Mouse (Mus musculus) frontal cortex, postnatal 25 days (tissue): Measurements from ENCODE around the gene Pafah1b2.
A peak's percentile ranks its signal among the peaks of the same experiment; 100 is the strongest.

ENCODE experiments used
- DNase-seq, 2 experiments: peaks; one replicate each; pipeline ENCODE4 v3.0.0; 2022; ENCODE audit warnings: low spot score in 2 of 2

The Pafah1b2 gene

DNA sequence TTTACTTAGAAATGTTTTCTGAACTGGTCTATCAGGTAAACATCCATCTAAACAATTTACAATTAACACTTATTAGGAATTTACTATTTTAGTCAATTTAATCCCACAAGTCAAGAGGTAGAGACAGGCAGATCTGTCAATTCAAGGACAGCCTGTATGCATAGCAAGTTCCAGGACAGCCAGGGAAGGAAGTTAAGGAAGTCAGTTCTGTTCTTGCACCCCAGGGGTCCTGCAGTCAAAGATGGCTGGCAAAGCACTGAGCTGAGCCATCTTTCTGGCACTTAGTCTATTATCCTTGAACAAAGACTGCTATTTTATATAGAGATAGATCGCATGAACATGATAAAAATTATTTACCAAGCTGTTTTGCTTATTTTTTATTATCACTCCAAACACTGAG, 31.9 kb downstream of the Pafah1b2 start:
- DNase-seq, result no peak

- no peak for DNase-seq
Observed at GRCm38 (mm10) chr9:45979778-45980177, 32.7 kb downstream of the Pafah1b2 start.

- DNase-seq, result no peak
Observed at GRCm38 (mm10) chr9:45976884-45977283, 35.6 kb downstream of the Pafah1b2 start.

- no peak for DNase-seq
Observed at GRCm38 (mm10) chr9:45963577-45963976, 48.9 kb downstream of the Pafah1b2 start.

- no peak for DNase-seq
Observed at GRCm38 (mm10) chr9:45961855-45962254, 50.6 kb downstream of the Pafah1b2 start.

DNA sequence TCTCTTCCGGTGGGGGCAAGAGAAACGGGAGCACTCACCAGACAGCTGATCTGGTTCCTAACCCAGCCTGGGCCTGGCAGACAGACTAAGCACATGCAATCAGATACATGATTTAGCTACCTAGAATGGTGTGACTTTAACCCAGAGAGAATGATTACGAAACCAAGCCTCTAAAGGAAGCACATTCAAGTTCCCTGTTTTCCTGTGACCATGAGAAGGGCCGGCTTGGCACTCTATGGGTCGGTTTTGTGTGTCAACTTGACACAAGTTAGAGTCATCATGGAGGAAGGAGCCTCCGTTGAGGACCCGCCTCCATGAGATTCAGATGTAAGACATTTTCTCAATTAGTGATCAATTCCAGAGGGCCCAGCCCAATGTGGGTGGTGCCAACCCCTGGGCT, 52.8 kb downstream of the Pafah1b2 start:
- no peak for DNase-seq

GRCm38 (mm10) chr9:45958851-45959250, 53.6 kb downstream of the Pafah1b2 start:
- no peak for DNase-seq

GRCm38 (mm10) chr9:45958023-45958670, 54.3 kb downstream of the Pafah1b2 start:
- no peak for DNase-seq

DNA sequence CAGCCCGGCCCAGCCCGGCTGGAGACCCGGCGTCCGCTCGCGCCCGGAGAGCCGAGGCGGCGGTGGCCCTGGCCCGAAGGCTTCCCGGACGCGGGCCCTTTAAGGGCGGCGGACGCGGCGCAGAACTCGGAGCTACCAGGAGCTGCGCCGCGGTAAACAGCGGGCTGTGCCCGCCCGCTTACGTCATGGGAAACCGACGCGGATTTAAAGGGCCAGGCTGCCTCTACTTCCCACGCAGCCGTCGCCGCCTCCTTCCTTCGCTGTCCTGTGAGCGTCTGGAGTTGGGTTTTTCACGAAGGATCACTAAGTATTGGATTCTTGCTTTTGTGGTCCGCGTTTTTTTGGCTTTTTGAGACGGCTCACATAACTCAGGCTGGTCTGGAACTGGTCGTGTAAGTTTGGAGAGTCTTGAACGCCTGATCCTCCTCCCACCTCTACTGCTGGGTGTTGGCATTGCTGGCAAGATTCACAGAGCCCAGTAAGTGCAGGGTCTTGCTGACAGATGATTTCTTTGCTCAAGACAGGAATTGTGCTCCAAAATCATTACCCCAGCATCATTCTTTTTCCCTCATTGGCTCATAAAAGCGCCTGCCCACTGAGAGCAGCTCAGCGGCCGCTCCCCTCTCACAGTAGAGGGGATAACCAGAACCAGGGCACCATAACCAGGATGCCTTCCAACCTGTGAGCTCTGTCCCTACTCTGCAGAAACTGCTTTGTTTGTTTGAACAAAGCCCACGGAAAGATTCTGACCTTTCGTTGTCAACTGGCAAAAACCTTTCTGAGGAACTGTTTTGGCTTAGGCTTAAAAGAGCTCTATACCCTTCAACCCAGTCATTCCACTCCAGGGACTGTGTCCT, 57.2 kb downstream of the Pafah1b2 start, which contains the start of gene Sidt2:
TSS of gene Sidt2 (minus strand) at position 152 of the 857 bp plus-strand sequence.
- peak; percentile 74 to 79 for DNase-seq

DNA sequence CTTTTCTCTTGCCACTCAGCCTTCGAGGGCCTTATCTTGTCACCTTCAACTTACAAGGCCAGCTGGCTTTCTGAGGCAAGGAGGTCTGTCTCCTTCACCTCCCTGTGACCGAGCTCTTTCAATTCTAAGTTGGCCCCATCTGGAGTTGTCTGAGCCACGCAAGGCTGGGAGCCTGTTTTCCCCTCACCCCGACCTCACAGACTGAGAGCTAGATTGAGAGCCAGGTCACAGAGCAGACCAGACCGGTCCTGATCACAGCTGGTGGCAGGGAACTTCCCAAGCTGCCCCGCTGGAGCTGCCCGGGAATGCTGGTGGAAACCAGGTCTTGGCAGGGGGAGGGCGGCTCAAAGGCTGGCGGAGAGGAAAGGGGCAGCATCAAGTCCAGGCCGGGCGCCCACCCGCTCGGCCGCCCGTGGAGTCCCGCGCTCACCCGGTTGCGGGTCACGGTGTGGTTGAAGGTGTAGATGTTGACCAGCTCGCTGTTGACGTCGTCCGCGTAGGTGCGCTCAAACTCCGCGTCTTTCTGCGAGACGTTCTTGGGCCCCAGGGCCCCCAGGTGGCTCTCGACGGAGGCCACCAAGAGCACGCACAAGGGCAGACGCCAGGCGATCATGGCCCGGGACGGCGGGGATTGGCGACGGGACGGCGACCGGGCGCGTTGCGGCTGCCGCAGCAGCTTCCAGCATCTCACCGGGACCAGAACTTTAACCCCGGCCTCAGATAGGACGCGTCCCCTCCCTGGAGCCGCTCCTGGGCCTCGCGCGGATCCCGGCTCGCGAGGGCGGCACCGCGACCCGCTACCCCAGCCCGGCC, 58.0 kb downstream of the Pafah1b2 start:
- DNase-seq, result no peak

GRCm38 (mm10) chr9:45953511-45954293, 58.8 kb downstream of the Pafah1b2 start:
- DNase-seq, result no peak

DNA sequence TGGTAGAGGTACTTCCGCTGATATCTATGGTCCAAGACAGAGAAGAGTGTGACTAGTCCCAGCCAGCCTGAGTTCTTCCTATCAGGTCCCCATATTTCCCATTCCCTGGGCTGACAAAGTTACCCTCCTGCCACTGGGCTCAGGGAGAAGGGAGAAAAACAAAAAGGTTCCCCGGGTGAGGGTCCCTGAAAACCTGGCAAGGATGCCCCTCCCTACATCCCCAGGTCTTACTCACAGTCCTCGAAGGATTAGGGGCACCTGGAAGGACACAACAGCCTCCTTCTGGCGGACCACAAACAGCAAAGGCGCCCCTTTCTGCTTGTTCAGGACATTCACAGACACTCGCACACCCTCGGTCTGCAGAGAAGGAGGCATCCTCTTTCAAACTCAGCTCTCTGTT, 59.6 kb downstream of the Pafah1b2 start:
- DNase-seq, result no peak

DNA sequence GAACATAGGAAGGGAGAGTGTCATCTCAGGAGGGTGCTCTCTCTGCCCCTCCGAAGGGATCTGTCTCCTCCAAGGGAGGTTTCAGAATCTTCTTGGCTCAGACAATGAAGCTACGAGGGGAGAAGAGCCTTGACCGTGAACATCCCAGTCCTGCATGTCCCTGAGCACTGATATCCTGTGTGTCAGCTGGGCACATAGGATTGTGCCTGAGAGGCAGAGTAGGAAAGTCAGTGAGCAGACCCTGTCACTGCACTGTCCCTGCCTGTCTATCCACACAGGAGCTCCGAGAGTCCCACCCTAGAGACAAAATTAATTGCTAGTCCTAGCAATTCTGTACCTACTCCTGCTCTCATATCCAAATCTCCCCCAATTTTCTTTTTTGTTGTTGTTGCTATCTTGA, 60.4 kb downstream of the Pafah1b2 start:
- no peak for DNase-seq

- DNase-seq, result no peak
Observed at GRCm38 (mm10) chr9:45946872-45947183, 65.7 kb downstream of the Pafah1b2 start.

- no peak for DNase-seq
Observed at GRCm38 (mm10) chr9:45946182-45946871, 66.2 kb downstream of the Pafah1b2 start.

- no peak for DNase-seq
Observed at GRCm38 (mm10) chr9:45945721-45946120, 66.8 kb downstream of the Pafah1b2 start.

DNA sequence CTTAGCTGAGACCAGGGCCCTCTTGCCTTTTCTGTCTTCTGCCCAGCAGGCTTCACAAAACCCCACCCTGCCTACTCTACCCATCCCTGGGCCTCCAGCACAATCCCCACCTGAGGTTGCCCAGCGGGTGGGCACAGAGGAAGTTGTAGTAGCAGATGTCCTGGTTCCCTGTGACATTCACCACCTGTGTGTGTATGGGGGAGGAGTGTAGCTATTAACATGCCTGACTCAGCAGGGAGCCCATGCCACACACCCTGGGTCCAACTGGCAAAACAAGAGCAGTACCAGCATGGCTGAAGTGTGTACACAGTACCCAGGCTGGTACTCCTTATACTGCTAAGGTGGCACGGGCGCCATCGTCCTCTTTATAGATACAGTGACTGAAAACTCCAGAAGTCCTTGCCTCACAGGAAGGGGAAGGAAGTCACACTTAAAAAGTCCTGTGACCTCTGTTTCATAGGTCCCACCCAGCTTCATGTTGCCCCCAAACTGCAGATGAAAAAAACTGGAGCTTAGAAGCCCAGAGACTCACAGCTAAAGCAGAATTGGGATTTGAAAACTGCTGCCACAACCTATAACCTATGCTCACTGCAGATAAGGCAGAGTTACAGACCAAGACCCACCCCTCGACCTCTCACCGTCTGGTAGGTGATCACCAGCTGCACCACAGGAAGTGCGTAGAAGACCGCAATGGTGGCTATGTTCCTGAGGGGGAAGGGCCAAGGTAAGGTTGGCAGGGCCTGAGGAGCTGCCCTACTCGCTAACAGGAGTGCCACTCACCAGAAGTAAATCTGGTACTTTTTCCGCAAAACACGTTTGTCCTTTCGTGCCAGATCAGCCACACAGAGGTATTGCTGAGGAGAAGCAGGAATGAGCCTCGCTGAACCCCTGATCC, 67.7 kb downstream of the Pafah1b2 start:
- DNase-seq, result no peak

DNA sequence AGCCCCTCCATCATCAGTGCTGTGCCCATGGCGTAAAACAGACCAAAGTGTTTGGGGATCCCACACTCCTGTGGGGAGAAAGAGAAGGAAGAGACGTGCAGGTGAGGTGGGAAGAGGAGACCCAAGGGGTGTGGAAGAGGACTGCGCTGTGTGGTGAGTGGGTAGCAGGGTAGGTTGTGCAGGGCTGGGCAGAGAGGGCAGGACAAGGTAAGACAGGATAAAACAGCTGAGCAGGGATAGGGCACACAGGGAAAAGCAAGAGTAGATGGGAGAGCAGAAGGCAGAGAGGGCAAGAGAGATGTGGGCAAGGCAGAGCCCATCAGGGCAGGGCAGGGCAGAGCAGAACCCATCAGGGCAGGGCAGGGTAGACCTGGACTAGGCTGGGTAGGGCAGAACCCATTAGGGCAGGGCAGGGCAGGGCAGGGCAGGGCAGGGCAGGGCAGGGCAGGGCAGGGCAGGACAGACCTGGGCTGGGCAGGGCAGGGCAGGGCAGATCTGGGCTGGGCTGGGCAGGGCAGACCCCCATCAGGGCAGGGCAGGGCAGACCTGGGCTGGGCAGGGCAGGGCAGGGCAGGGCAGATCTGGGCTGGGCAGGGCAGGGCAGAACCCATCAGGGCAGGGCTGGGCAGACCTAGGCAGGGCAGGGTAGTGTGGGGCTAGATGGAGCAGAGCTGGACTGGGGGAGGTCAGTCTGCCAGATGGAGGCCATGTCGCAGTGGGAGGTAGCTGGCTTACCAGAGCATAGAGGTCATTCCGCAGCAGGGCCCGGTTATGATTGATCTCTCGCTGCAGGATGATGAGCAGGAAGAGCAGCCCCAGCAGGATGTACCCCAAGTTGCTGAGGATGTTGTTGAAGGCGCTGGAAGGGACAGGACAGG, 68.6 kb downstream of the Pafah1b2 start:
- DNase-seq, result no peak

GRCm38 (mm10) chr9:45942916-45943315, 69.6 kb downstream of the Pafah1b2 start:
- DNase-seq, result no peak
